In the genomic region with DNA sequence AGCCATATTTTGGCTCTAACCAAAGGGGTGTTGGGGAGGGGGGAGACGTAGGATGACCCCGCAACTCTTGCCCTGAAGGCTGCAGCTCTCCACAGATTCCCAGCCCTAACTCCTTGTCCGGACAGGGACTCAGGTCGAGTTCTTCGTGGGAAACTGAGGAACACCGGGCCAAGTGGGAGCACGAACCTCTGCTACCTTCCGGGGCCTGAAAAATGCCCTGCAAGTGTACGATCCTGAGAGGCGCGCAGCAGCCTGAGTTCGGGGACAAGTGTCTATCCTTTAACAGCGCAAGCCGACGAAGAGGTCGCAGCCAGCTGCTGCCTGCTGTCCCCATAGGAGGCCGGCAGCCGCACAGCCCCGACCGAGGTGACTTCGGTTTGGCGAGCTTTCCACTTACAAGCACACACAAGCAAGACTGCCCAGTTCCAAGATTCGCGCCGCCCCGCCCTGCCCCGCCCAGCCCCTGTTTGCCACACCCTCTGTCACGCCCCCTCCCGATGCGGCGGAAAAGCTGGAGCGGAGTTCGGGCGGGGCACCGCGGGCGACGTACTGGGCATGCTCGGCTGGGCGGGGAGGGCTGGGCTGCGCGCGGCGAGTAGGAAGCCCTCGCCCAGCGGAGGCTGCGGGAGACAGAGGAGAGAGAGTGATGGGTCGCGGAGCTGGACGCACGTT, we compare ENCODE assay signal across 8 mouse cellular contexts. TPM values are rescaled to one million over a fixed set of nuclear protein-coding genes. Genes with fewer than 3 reads are reported as not detected.
DNase-seq lines count a peak whose midpoint lies in the region; ATAC-seq lines count a peak whose summit lies in the region.

No protein-coding gene starts in this region.

- WGBS in intestine, embryonic 15.5 days, result under 1% methylated on average over 51 of the region's 51 CpGs

- peak; percentile 90 for DNase-seq in adrenal gland, adult 8-10 months
- DNase-seq in embryo, embryonic 11.5 days (ENCODE audit: low read depth, low spot score), result peak; percentile 94
- DNase-seq in gastrocnemius, postnatal 36 days, result peak; percentile 83 to 94
- peak; percentile 96 for DNase-seq in left cerebral cortex, postnatal 14 days (ENCODE audit: low spot score in 2 of 2)
- peak; percentile 97 for DNase-seq in right cerebral cortex, postnatal 14 days
- peak; percentile 92 for DNase-seq in urinary bladder, postnatal 25 days (ENCODE audit: low spot score)

- peak overlapping the region; percentile 96 for H3K27ac ChIP-seq in intestine, embryonic 15.5 days

- peak overlapping the region; percentile 83 for H3K9ac ChIP-seq in intestine, embryonic 15.5 days

- ATAC-seq in intestine, embryonic 15.5 days, result peak; percentile 92
- peak; percentile 64 for ATAC-seq in megakaryocyte-erythroid progenitor cell, adult 5-6 weeks (replicated peaks; ENCODE audit: low FRiP score, low TSS enrichment, poor library complexity, severe bottlenecking)

- intact Hi-C loops in gastrocnemius, postnatal 36 days (cut with DNase I), result no loop called here
- intact Hi-C loops in left cerebral cortex, postnatal 14 days (cut with DNase I), result loop anchor here (5.0 kb wide), 1 partner anchor 97 kb away; no protein-coding TSS in a partner anchor

- H3K27me3 ChIP-seq in intestine, embryonic 15.5 days (replicated peaks), result no peaks in the 10 kb centered on the region

- peak overlapping the region; percentile 85 for H3K4me2 ChIP-seq in intestine, embryonic 15.5 days (replicated peaks)

- H3K9me3 ChIP-seq in intestine, embryonic 15.5 days, result no peaks in the 10 kb centered on the region

- H3K4me1 ChIP-seq in intestine, embryonic 15.5 days (replicated peaks), result peaks cover 2% of the 10 kb centered on the region; the same call in 1 of the 2 replicates

- H3K36me3 ChIP-seq in intestine, embryonic 15.5 days, result no peaks in the 10 kb centered on the region

- peak overlapping the region; percentile 86 for H3K4me3 ChIP-seq in intestine, embryonic 15.5 days (replicated peaks)

RNA-seq across cellular contexts. Expression of a gene that starts 1.6 kb away (rescaled TPM):
- total RNA-seq in adrenal gland, adult 8-10 months (2022), result under 1 TPM in 3 of 4 experiments, not detected in 1; 0.12 to 0.27 (median 0.17) TPM
- total RNA-seq in gastrocnemius, postnatal 36 days (2021), result not detected
- not detected in 2 replicates for polyA plus RNA-seq in intestine, embryonic 15.5 days (2015; fragmentation: Nextera tagmentation; extraction: Ambion mirVana)
- 1 to 10 TPM; 1.8 to 2.4 TPM for total RNA-seq in left cerebral cortex, postnatal 14 days (2021)
- 0.17 and 0.28 TPM in 2 replicates for total RNA-seq in megakaryocyte-erythroid progenitor cell, adult 5-6 weeks (2014; fragmentation: Nextera tagmentation)
- total RNA-seq in megakaryocyte-erythroid progenitor cell, adult 5-6 weeks (2017), result 0.05 and 0.19 TPM in 2 replicates

RNA-seq across cellular contexts. Expression of a gene that starts 2.7 kb away (rescaled TPM):
- 1 to 10 TPM; 4.5 to 5.7 (median 4.8) TPM for total RNA-seq in adrenal gland, adult 8-10 months (2022)
- 1 to 10 TPM; 1.3 to 1.4 TPM for total RNA-seq in gastrocnemius, postnatal 36 days (2021)
- polyA plus RNA-seq in intestine, embryonic 15.5 days (2015; fragmentation: Nextera tagmentation; extraction: Ambion mirVana), result 6.8 and 8.3 TPM in 2 replicates
- 10 to 100 TPM; 44.9 to 46.9 TPM for total RNA-seq in left cerebral cortex, postnatal 14 days (2021)
- total RNA-seq in megakaryocyte-erythroid progenitor cell, adult 5-6 weeks (2014; fragmentation: Nextera tagmentation), result 5.1 and 6.0 TPM in 2 replicates
- total RNA-seq in megakaryocyte-erythroid progenitor cell, adult 5-6 weeks (2017), result 9.6 and 11.4 TPM in 2 replicates

Comparison
In these comparisons a context has a peak if more than half of its experiments do, and no peak if none do; other contexts are left out.
1. Peak in every context shown above with its lines: DNase-seq, ATAC-seq, H3K4me3 ChIP-seq and H3K27ac ChIP-seq.